ENCODE assay signal across 8 mouse cellular contexts in the genomic region with DNA sequence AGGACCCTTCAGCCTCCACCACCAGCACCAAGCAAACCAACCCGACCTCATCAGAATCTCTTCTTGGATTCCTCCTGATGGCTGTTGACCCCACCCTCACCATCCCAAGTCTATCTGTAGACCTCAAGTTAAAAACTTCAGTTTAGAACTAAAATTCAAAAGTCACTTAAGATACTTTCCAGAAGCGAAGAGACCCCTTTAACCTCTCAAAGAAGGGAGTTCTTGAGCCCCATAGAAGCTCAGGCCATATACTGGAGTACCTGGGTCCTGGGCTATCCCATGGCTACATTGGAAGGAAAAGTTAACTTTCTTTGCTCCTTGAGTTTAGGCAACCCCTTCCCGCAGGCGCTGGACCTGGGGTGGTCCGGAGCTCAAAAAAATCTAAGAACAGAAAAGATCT. TPM values are rescaled to one million over a fixed set of nuclear protein-coding genes. Genes with fewer than 3 reads are reported as not detected.
DNase-seq lines count a peak whose midpoint lies in the region; ATAC-seq and TF ChIP-seq lines count a peak whose summit lies in the region.

No protein-coding gene starts in this region.

- ATAC-seq in limb, embryonic 15.5 days (ENCODE audit: insufficient number of reproducible peaks, low FRiP score, low TSS enrichment, low read depth) = no peak
- ATAC-seq in stomach, postnatal 0 days (ENCODE audit: low FRiP score, low TSS enrichment) = no peak

- peaks cover 5% of the 10 kb centered on the region for H3K27me3 ChIP-seq in heart, adult 2 months (ENCODE audit: control insufficient read depth, insufficient read depth, low read length)
- no peaks in the 10 kb centered on the region for H3K27me3 ChIP-seq in thymus, adult 2 months (ENCODE audit: control insufficient read depth, insufficient read depth, low read length)
- no peaks in the 10 kb centered on the region for H3K27me3 ChIP-seq in limb, embryonic 15.5 days
- H3K27me3 ChIP-seq in stomach, postnatal 0 days (ENCODE audit: control insufficient read depth, insufficient read depth, low read length) = no peaks in the 10 kb centered on the region; the same call in 1 of the 2 replicates

- TF ChIP-seq CTCF in heart, adult 2 months (IDR thresholded peaks at IDR 0.05) = no peak
- no peak for TF ChIP-seq CTCF in thymus, adult 2 months (IDR thresholded peaks at IDR 0.05; ENCODE audit: borderline replicate concordance, control insufficient read depth, extremely low read depth, insufficient read depth, low read length, poor library complexity)
- no peak for TF ChIP-seq CTCF in stomach, postnatal 0 days (IDR thresholded peaks at IDR 0.05; ENCODE audit: low read depth)

- WGBS in heart, adult 2 months = 23% methylated on average over 5 of the region's 5 CpGs
- WGBS in thymus, adult 2 months = 6% methylated on average over 5 of the region's 5 CpGs
- 8% methylated on average over 5 of the region's 5 CpGs for WGBS in limb, embryonic 15.5 days
- 14% methylated on average over 5 of the region's 5 CpGs for WGBS in stomach, postnatal 0 days

- no peaks in the 10 kb centered on the region for H3K4me1 ChIP-seq in heart, adult 2 months (ENCODE audit: control insufficient read depth, insufficient read depth, low read length)
- H3K4me1 ChIP-seq in thymus, adult 2 months (replicated peaks; ENCODE audit: control insufficient read depth, insufficient read depth, low read length) = peaks cover 10% of the 10 kb centered on the region
- peaks cover 15% of the 10 kb centered on the region for H3K4me1 ChIP-seq in limb, embryonic 15.5 days
- peaks cover 2% of the 10 kb centered on the region; the same call in 1 of the 2 replicates for H3K4me1 ChIP-seq in stomach, postnatal 0 days (replicated peaks; ENCODE audit: control insufficient read depth, insufficient read depth)

- H3K27ac ChIP-seq in heart, adult 2 months = no peak overlapping the region
- H3K27ac ChIP-seq in thymus, adult 2 months (ENCODE audit: control insufficient read depth, insufficient read depth, low read length) = peak overlapping the region; percentile 22
- no peak overlapping the region for H3K27ac ChIP-seq in limb, embryonic 15.5 days
- no peak overlapping the region for H3K27ac ChIP-seq in stomach, postnatal 0 days (replicated peaks)

- H3K9ac ChIP-seq in heart, adult 2 months (ENCODE audit: low read depth, low read length) = no peak overlapping the region
- peak overlapping the region; percentile 66 for H3K9ac ChIP-seq in limb, embryonic 15.5 days
- H3K9ac ChIP-seq in stomach, postnatal 0 days (ENCODE audit: low read length) = peak overlapping the region; percentile 60; the same call in 1 of the 2 replicates

- H3K36me3 ChIP-seq in heart, adult 2 months (ENCODE audit: control insufficient read depth, insufficient read depth, low read length) = no peaks in the 10 kb centered on the region
- H3K36me3 ChIP-seq in thymus, adult 2 months (ENCODE audit: control insufficient read depth, insufficient read depth, low read length) = no peaks in the 10 kb centered on the region
- no peaks in the 10 kb centered on the region for H3K36me3 ChIP-seq in limb, embryonic 15.5 days
- no peaks in the 10 kb centered on the region for H3K36me3 ChIP-seq in stomach, postnatal 0 days (ENCODE audit: control insufficient read depth, insufficient read depth, low read length)

- H3K79me2 ChIP-seq in heart, adult 2 months (replicated peaks; ENCODE audit: control insufficient read depth, insufficient read depth, low read length) = no peaks in the 10 kb centered on the region

- peak overlapping the region; percentile 96 for H3K4me2 ChIP-seq in limb, embryonic 15.5 days
- peak overlapping the region; percentile 95 for H3K4me2 ChIP-seq in stomach, postnatal 0 days (replicated peaks; ENCODE audit: low read depth)

- TF ChIP-seq POLR2A in heart, adult 2 months (IDR thresholded peaks at IDR 0.05; ENCODE audit: insufficient read depth, low read depth, low read length) = no peak
- TF ChIP-seq POLR2A in thymus, adult 2 months (IDR thresholded peaks at IDR 0.05; ENCODE audit: control insufficient read depth, extremely low read depth, insufficient read depth, low read length, poor library complexity) = no peak

- intact Hi-C loops in heart, adult 2 months (cut with DNase I) = loop anchor here (5.0 kb wide), 1 partner anchor 140 kb away; no protein-coding TSS in a partner anchor
- intact Hi-C loops in left cerebral cortex, postnatal 10 days (cut with DNase I) = loop anchor here (5.0 kb wide), 2 partner anchors 110 to 140 kb away; a partner anchor contains a TSS

- no peaks in the 10 kb centered on the region for H3K9me3 ChIP-seq in limb, embryonic 15.5 days
- H3K9me3 ChIP-seq in stomach, postnatal 0 days (ENCODE audit: control insufficient read depth, low read length) = no peaks in the 10 kb centered on the region

- TF ChIP-seq EP300 in heart, adult 2 months (IDR thresholded peaks at IDR 0.05; ENCODE audit: insufficient read depth, low read depth, low read length) = no peak
- no peak for TF ChIP-seq EP300 in stomach, postnatal 0 days (optimal IDR thresholded peaks at IDR 0.05)

- peak overlapping the region; percentile 52 for H3K4me3 ChIP-seq in heart, adult 2 months
- H3K4me3 ChIP-seq in thymus, adult 2 months (ENCODE audit: control insufficient read depth, insufficient read depth, low read length) = peak overlapping the region; percentile 60
- peak overlapping the region; percentile 68 for H3K4me3 ChIP-seq in limb, embryonic 15.5 days
- H3K4me3 ChIP-seq in stomach, postnatal 0 days (ENCODE audit: low read depth, low read length) = peak overlapping the region; percentile 65

- DNase-seq in heart, adult 2 months = no peak
- no peak for DNase-seq in heart, adult 18-20 months
- DNase-seq in thymus, adult 2 months = no peak
- DNase-seq in thymus, postnatal 36 days = no peak
- DNase-seq in stomach, postnatal 0 days (ENCODE audit: low spot score) = no peak
- DNase-seq in left cerebral cortex, postnatal 10 days (ENCODE audit: extremely low spot score in 1 of 2, low spot score in 2 of 2) = no peak
- DNase-seq in layer of hippocampus, adult 8-10 months (ENCODE audit: low spot score in 2 of 2) = no peak

RNA-seq across cellular contexts. Expression of a gene that starts 1.1 kb away (rescaled TPM):
- under 1 TPM; 0.18 to 0.41 TPM for total RNA-seq in heart, adult 2 months (2021)
- 0.82 and 1.4 TPM in 2 replicates for polyA plus RNA-seq in heart, adult 2 months (2012; rRNA removed)
- total RNA-seq in heart, adult 18-20 months (2021) = under 1 TPM; 0.32 to 0.64 TPM
- polyA plus RNA-seq in thymus, adult 2 months (2012; rRNA removed) = 144 and 185 TPM in 2 replicates
- polyA plus RNA-seq in limb, embryonic 15.5 days (2015; fragmentation: Nextera tagmentation; extraction: Ambion mirVana) = 9.4 and 10.5 TPM in 2 replicates
- 1.8 and 2.6 TPM in 2 replicates for polyA plus RNA-seq in stomach, postnatal 0 days (2015; fragmentation: Nextera tagmentation; extraction: Ambion mirVana)
- 100 to 1,000 TPM in 1 of 2 experiments, 10 to 100 TPM in 1; 94.0 to 106 TPM for total RNA-seq in left cerebral cortex, postnatal 10 days (2021)
- total RNA-seq in layer of hippocampus, adult 8-10 months (2022) = 10 to 100 TPM; 60.0 to 68.5 (median 66.1) TPM

Comparison
In these comparisons a context has a peak if more than half of its experiments do, and no peak if none do; other contexts are left out.
1. RNA of a gene that starts 1.1 kb away (total RNA-seq): 94.0 to 106 TPM in left cerebral cortex, postnatal 10 days and 60.0 to 68.5 TPM in layer of hippocampus, adult 8-10 months; 0.32 to 0.64 TPM in heart, adult 18-20 months and 0.18 to 0.41 TPM in heart, adult 2 months; every median in the first group is over 10 times any median in the second.
2. Peak in every context shown above with its lines, with median percentiles within 50 percentile points of each other: H3K4me3 ChIP-seq.